Mouse (Mus musculus) stomach, embryonic 15.5 days (tissue): Measurements from ENCODE around the gene Tuba3b. TPM values are rescaled to one million over a fixed set of nuclear protein-coding genes. Genes with fewer than 3 reads are reported as not detected.

ENCODE experiments used
- ATAC-seq: fragments of 200-750 bp; cut with Nextera tagmentation; 2 replicates; pipeline ENCODE4 v1.8.0; 2017; ENCODE audit warnings: low read depth, moderate number of reproducible peaks, moderate TSS enrichment; ENCODE audit not compliant: insufficient read depth, low FRiP score
- H3K27ac ChIP-seq: fragments of 300-500 bp; sonication (generic); 2 replicates; pipeline ENCODE4 v1.5.1; 2015; ENCODE audit warnings: mild to moderate bottlenecking, inconsistent platforms
- H3K27me3 ChIP-seq: fragments of 300-500 bp; sonication (generic); replicated peaks from 2 replicates; pipeline ENCODE4 v1.6.1; 2015; ENCODE audit warnings: inconsistent platforms
- H3K36me3 ChIP-seq: fragments of 300-500 bp; sonication (generic); 2 replicates; pipeline ENCODE4 v1.6.1; 2015; ENCODE audit warnings: inconsistent platforms
- H3K4me1 ChIP-seq: fragments of 300-500 bp; sonication (generic); 2 replicates; pipeline ENCODE4 v1.6.1; 2015; ENCODE audit warnings: inconsistent platforms
- H3K4me2 ChIP-seq: fragments of 300-500 bp; sonication (generic); 2 replicates; pipeline ENCODE4 v1.6.1; 2015; ENCODE audit warnings: mild to moderate bottlenecking, inconsistent platforms
- H3K4me3 ChIP-seq: fragments of 300-500 bp; sonication (generic); replicated peaks from 2 replicates; pipeline ENCODE4 v1.5.1; 2015; ENCODE audit warnings: inconsistent platforms
- H3K9ac ChIP-seq: fragments of 300-500 bp; sonication (generic); 2 replicates; pipeline ENCODE4 v1.6.1; 2015; ENCODE audit warnings: inconsistent platforms
- H3K9me3 ChIP-seq: fragments of 300-500 bp; sonication (generic); 2 replicates; pipeline ENCODE4 v1.6.1; 2016; ENCODE audit warnings: inconsistent platforms
- WGBS: fragments of 180-500 bp; shearing (Covaris S2); methylation state at CpG from one replicate; pipeline ENCODE4 v1.1.7; 2015; 5-methylcytosine and 5-hydroxymethylcytosine counted together
- polyA plus RNA-seq: library from polyadenylated mRNA; unstranded; fragments of >200 nt; fragmentation: Nextera tagmentation; extraction: Ambion mirVana; gene quantifications from 2 replicates; pipeline ENCODE4 v1.2.1, GENCODE M21; 2015

Tuba3b gene
- polyA plus RNA-seq, 1 experiment from 2014 or later, result not detected

DNA sequence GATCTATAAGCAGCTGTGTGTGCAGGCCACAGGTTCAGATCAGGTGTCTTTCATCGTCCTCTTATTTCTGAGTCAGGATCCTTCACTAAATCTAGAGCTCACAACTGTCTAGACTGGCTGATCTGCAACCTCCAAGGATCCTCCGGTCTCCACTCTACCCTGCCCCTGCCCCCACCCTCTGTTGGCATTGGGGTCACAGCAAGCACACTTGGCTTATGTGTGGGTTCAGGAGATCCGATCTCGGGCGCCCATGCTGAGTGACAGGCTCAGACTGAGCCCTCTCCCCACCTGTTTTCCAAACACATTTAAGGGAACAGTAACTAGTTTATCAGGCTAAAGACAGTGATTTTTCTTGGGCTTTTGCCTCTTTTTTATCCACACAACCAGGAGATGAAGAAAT lies 38.1 kb downstream of the Tuba3b start:
- ATAC-seq, result no peak
- WGBS, result 70% methylated on average over 5 of the region's 5 CpGs
- Histone ChIP-seq H3K36me3 (no peaks in the 10 kb centered on the region), H3K27ac (no peak overlapping the region), H3K4me1 (0 out of 2 replicates have a peak, but pooled peaks cover 5% of the 10 kb centered on the region), H3K27me3 (no peaks in the 10 kb centered on the region), H3K9ac (no peak overlapping the region), H3K4me3 (no peak overlapping the region), H3K9me3 (no peaks in the 10 kb centered on the region), H3K4me2 (no peak overlapping the region)

DNA sequence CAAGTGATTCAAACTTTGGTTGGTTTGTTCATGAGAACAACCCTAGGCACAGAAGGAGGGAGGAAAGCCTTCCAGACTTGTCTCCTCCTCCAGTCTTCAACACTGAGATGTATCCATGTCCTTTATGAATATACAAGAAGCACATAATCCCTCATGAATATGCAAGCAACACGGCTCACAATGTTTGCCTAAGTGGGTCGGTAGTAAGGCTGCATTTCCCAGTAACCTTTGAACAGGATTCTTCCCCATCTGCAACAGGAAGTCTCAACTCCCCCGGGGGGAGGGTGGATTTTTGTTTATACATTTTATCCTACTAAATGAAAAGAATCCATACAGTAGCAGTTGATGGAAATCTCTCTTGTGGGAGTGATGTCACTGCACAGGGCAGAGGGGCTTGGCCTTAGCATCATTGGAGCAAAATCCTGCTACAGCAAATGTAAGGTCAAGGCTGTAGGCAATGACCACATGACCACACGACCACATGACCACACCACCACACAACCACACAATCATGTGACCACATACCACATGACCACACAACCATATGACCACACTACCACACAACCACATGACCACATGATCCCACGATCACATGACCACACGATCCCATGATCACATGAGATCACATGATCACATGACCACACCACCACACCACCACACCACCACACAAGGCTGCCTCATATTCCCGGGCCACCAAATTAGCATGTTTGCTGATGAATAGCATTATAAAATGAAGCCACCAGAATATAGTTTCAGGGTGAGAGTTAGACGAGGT lies 38.7 kb downstream of the Tuba3b start:
- no peaks in the 10 kb centered on the region for H3K36me3 ChIP-seq
- H3K4me2 ChIP-seq, result no peak overlapping the region
- ATAC-seq, result no peak
- 64% methylated on average over 8 of the region's 8 CpGs for WGBS
- H3K27ac ChIP-seq, result no peak overlapping the region
- no peak overlapping the region for H3K9ac ChIP-seq
- H3K9me3 ChIP-seq, result no peaks in the 10 kb centered on the region
- H3K27me3 ChIP-seq, result no peaks in the 10 kb centered on the region
- 0 out of 2 replicates have a peak, but pooled peaks cover 5% of the 10 kb centered on the region for H3K4me1 ChIP-seq
- H3K4me3 ChIP-seq, result no peak overlapping the region

- ATAC-seq, result no peak
- no peak overlapping the region for H3K4me3 ChIP-seq
- H3K9me3 ChIP-seq, result no peaks in the 10 kb centered on the region
- H3K4me1 ChIP-seq, result 0 out of 2 replicates have a peak, but pooled peaks cover 5% of the 10 kb centered on the region
- WGBS, result 88% methylated on average over 1 of the region's 1 CpGs
- no peaks in the 10 kb centered on the region for H3K27me3 ChIP-seq
- no peak overlapping the region for H3K9ac ChIP-seq
- H3K36me3 ChIP-seq, result no peaks in the 10 kb centered on the region
- H3K4me2 ChIP-seq, result no peak overlapping the region
- no peak overlapping the region for H3K27ac ChIP-seq
Measured at GRCm38 (mm10) chr6:145655678-145656077, 40.1 kb downstream of the Tuba3b start.

DNA sequence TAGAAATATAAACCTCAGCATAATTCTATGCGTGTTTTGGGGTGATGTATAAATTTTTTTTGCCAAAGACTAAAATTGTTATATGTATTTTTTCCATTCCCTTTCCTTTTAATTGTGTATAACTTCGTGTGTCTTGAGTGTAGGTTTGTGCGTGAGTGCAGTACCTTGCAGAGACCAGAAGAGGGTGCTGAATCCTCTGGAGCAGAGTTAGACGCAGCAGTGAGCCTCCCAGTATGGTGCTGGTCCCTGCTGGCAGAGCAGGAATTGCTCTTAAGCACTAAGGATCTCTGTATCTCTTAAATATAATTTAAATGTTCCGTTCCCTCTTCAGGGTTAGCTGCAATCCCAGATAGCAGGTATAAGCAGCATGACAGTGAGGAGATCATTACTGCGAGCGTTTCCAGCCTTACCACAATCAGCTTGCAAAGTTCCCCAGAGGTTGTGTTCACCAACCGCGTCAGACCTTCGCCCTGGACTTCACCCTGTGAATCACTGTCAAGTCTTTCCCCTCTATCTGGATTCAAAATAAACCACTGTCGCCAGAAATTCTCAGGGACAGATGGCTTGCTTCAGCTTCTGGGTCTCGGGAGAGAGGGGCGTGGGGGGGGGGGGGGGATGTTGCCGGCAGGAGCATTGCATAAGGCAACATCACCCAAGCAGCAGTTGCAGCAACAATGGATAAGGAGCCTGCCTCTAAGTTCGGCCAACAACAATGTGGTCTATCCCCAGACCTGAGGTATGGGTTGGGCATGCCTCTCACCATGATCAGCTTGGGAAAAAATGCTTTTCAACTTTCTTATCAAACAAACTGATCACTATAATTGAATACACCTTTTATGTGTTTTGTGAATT lies 41.4 kb downstream of the Tuba3b start:
- Histone ChIP-seq H3K4me2 (no peak overlapping the region), H3K9ac (no peak overlapping the region), H3K36me3 (no peaks in the 10 kb centered on the region), H3K27me3 (no peaks in the 10 kb centered on the region), H3K4me1 (0 out of 2 replicates have a peak, but pooled peaks cover 5% of the 10 kb centered on the region), H3K27ac (no peak overlapping the region), H3K9me3 (no peaks in the 10 kb centered on the region), H3K4me3 (no peak overlapping the region)
- no peak for ATAC-seq
- 67% methylated on average over 15 of the region's 15 CpGs for WGBS

- no peak overlapping the region for H3K4me3 ChIP-seq
- H3K27ac ChIP-seq, result no peak overlapping the region
- H3K4me1 ChIP-seq, result no peaks in the 10 kb centered on the region
- ATAC-seq, result no peak
- H3K36me3 ChIP-seq, result no peaks in the 10 kb centered on the region
- no peaks in the 10 kb centered on the region for H3K27me3 ChIP-seq
- H3K9ac ChIP-seq, result no peak overlapping the region
- H3K4me2 ChIP-seq, result no peak overlapping the region
- H3K9me3 ChIP-seq, result no peaks in the 10 kb centered on the region
- 69% methylated on average over 6 of the region's 6 CpGs for WGBS
Measured at GRCm38 (mm10) chr6:145659116-145659515, 43.6 kb downstream of the Tuba3b start.

- Histone ChIP-seq H3K36me3 (no peaks in the 10 kb centered on the region), H3K27me3 (no peaks in the 10 kb centered on the region), H3K4me3 (no peak overlapping the region), H3K27ac (no peak overlapping the region), H3K9ac (no peak overlapping the region), H3K9me3 (no peaks in the 10 kb centered on the region), H3K4me2 (no peak overlapping the region), H3K4me1 (no peaks in the 10 kb centered on the region)
- WGBS, result 49% methylated on average over 11 of the region's 11 CpGs
- no peak for ATAC-seq
Measured at GRCm38 (mm10) chr6:145660943-145661342, 45.4 kb downstream of the Tuba3b start.

- ATAC-seq, result no peak
- Histone ChIP-seq H3K4me3 (no peak overlapping the region), H3K4me2 (no peak overlapping the region), H3K9ac (no peak overlapping the region), H3K9me3 (no peaks in the 10 kb centered on the region), H3K4me1 (no peaks in the 10 kb centered on the region), H3K27me3 (no peaks in the 10 kb centered on the region), H3K27ac (no peak overlapping the region), H3K36me3 (no peaks in the 10 kb centered on the region)
- 63% methylated on average over 5 of the region's 5 CpGs for WGBS
Measured at GRCm38 (mm10) chr6:145664208-145664607, 48.7 kb downstream of the Tuba3b start.

GRCm38 (mm10) chr6:145665751-145666150 lies 50.2 kb downstream of the Tuba3b start:
- Histone ChIP-seq H3K27ac (no peak overlapping the region), H3K27me3 (no peaks in the 10 kb centered on the region), H3K36me3 (no peaks in the 10 kb centered on the region), H3K4me2 (no peak overlapping the region), H3K9ac (no peak overlapping the region), H3K4me1 (no peaks in the 10 kb centered on the region), H3K4me3 (no peak overlapping the region), H3K9me3 (no peaks in the 10 kb centered on the region)
- WGBS, result 89% methylated on average over 3 of the region's 3 CpGs
- ATAC-seq, result no peak

DNA sequence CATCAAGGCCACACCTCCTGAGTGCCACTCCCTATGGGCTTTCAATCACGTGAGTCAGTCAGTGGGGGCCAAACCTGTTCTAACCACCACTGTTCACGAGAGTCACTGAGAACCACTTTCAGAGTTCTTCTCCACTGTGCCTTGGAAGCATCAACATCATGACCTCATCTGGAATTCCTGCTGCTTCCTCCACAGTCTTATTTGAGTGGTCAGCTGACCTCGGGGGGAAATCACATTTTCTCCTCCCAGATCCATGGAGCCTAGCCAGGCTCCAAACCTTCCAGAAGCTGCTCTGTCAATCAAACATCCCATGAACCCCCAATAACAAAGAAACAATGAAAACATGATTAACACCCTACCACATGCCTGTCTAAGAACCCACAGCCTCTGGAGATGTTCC lies 52.1 kb downstream of the Tuba3b start:
- Histone ChIP-seq H3K9ac (no peak overlapping the region), H3K4me3 (no peak overlapping the region), H3K9me3 (no peaks in the 10 kb centered on the region), H3K4me2 (no peak overlapping the region), H3K36me3 (no peaks in the 10 kb centered on the region), H3K4me1 (no peaks in the 10 kb centered on the region), H3K27ac (no peak overlapping the region), H3K27me3 (no peaks in the 10 kb centered on the region)
- 53% methylated on average over 3 of the region's 3 CpGs for WGBS
- no peak for ATAC-seq

DNA sequence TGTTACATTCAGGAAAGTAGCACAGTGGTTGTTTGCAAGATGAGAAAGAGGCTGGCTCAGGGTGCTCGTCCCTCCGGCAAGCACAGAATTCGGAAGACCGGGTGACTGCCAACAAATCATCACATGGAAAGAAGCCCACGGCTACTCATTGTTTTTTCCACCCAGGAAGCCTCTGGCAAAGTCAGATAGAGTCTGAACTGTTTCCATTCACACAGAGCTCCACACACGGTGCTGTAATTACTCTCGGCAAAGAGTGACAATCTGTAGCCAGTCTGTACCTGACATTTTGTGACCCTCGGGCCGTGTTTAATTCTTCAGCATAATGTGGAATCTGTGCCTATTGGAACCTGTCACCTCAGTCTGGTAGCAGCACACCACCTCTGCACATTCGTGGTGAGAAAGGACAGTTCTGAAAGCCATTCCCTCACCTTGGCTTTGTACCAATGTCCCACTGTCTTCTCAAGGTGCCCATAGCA lies 54.1 kb downstream of the Tuba3b start:
- Histone ChIP-seq H3K9me3 (no peaks in the 10 kb centered on the region), H3K27me3 (no peaks in the 10 kb centered on the region), H3K4me2 (no peak overlapping the region), H3K9ac (no peak overlapping the region), H3K36me3 (no peaks in the 10 kb centered on the region), H3K27ac (no peak overlapping the region), H3K4me1 (no peaks in the 10 kb centered on the region), H3K4me3 (no peak overlapping the region)
- WGBS, result 68% methylated on average over 10 of the region's 10 CpGs
- no peak for ATAC-seq
